Mouse (Mus musculus): ENCODE results near the gene Nrxn2. TPM values are rescaled to one million over a fixed set of nuclear protein-coding genes. Genes with fewer than 3 reads are reported as not detected.

The Nrxn2 gene
- polyA plus RNA-seq, 1 experiment from 2014 or later = 2.5 TPM

- Histone ChIP-seq H3K9ac (replicated peaks; ENCODE audit: low read depth, low read length) (no peak overlapping the region), H3K9me3 (ENCODE audit: control insufficient read depth, low read depth, low read length) (no peaks in the 10 kb centered on the region), H3K27me3 (ENCODE audit: control insufficient read depth, insufficient read depth, low read length) (peaks cover 17% of the 10 kb centered on the region; the same call in 1 of the 2 replicates), H3K4me1 (ENCODE audit: control insufficient read depth, insufficient read depth, low read length) (peaks cover 4% of the 10 kb centered on the region; the same call in 1 of the 2 replicates), H3K27ac (ENCODE audit: low read length) (no peak overlapping the region), H3K36me3 (ENCODE audit: control insufficient read depth, insufficient read depth, low read length) (no peaks in the 10 kb centered on the region), H3K4me2 (replicated peaks; ENCODE audit: low read depth, low read length) (no peak overlapping the region), H3K4me3 (ENCODE audit: low read depth, low read length) (no peak overlapping the region)
- ATAC-seq (ENCODE audit: insufficient number of reproducible peaks, insufficient read depth, low FRiP score, low read depth) = no peak
- WGBS = 80% methylated on average over 7 of the region's 7 CpGs
Observed at GRCm38 (mm10) chr19:6493219-6493618, 74.7 kb downstream of the Nrxn2 start.

- H3K27me3 ChIP-seq (ENCODE audit: control insufficient read depth, insufficient read depth, low read length) = peaks cover 25% of the 10 kb centered on the region
- no peak overlapping the region for H3K4me3 ChIP-seq (ENCODE audit: low read depth, low read length)
- H3K36me3 ChIP-seq (ENCODE audit: control insufficient read depth, insufficient read depth, low read length) = no peaks in the 10 kb centered on the region
- H3K9ac ChIP-seq (replicated peaks; ENCODE audit: low read depth, low read length) = no peak overlapping the region
- no peak overlapping the region for H3K27ac ChIP-seq (ENCODE audit: low read length)
- no peaks in the 10 kb centered on the region for H3K9me3 ChIP-seq (ENCODE audit: control insufficient read depth, low read depth, low read length)
- peaks cover 4% of the 10 kb centered on the region; the same call in 1 of the 2 replicates for H3K4me1 ChIP-seq (ENCODE audit: control insufficient read depth, insufficient read depth, low read length)
- H3K4me2 ChIP-seq (replicated peaks; ENCODE audit: low read depth, low read length) = no peak overlapping the region
- no peak for ATAC-seq (ENCODE audit: insufficient number of reproducible peaks, insufficient read depth, low FRiP score, low read depth)
- WGBS = 63% methylated on average over 6 of the region's 7 CpGs
Observed at GRCm38 (mm10) chr19:6494032-6494431, 75.5 kb downstream of the Nrxn2 start.

- WGBS = 60% methylated on average over 18 of the region's 18 CpGs
- Histone ChIP-seq H3K9me3 (ENCODE audit: control insufficient read depth, low read depth, low read length) (no peaks in the 10 kb centered on the region), H3K4me3 (ENCODE audit: low read depth, low read length) (no peak overlapping the region), H3K4me2 (replicated peaks; ENCODE audit: low read depth, low read length) (no peak overlapping the region), H3K27ac (ENCODE audit: low read length) (no peak overlapping the region), H3K9ac (replicated peaks; ENCODE audit: low read depth, low read length) (no peak overlapping the region), H3K36me3 (ENCODE audit: control insufficient read depth, insufficient read depth, low read length) (no peaks in the 10 kb centered on the region), H3K4me1 (ENCODE audit: control insufficient read depth, insufficient read depth, low read length) (peaks cover 4% of the 10 kb centered on the region; the same call in 1 of the 2 replicates), H3K27me3 (ENCODE audit: control insufficient read depth, insufficient read depth, low read length) (peaks cover 31% of the 10 kb centered on the region)
- no peak for ATAC-seq (ENCODE audit: insufficient number of reproducible peaks, insufficient read depth, low FRiP score, low read depth)
Observed at GRCm38 (mm10) chr19:6494504-6495170, 76.1 kb downstream of the Nrxn2 start.

GRCm38 (mm10) chr19:6495714-6496113 is 77.2 kb downstream of the Nrxn2 start:
- no peaks in the 10 kb centered on the region for H3K9me3 ChIP-seq (ENCODE audit: control insufficient read depth, low read depth, low read length)
- H3K36me3 ChIP-seq (ENCODE audit: control insufficient read depth, insufficient read depth, low read length) = no peaks in the 10 kb centered on the region
- 38% methylated on average over 8 of the region's 8 CpGs for WGBS
- peaks cover 4% of the 10 kb centered on the region; the same call in 1 of the 2 replicates for H3K4me1 ChIP-seq (ENCODE audit: control insufficient read depth, insufficient read depth, low read length)
- H3K27me3 ChIP-seq (ENCODE audit: control insufficient read depth, insufficient read depth, low read length) = peaks cover 35% of the 10 kb centered on the region
- H3K27ac ChIP-seq (ENCODE audit: low read length) = no peak overlapping the region
- no peak overlapping the region for H3K4me2 ChIP-seq (replicated peaks; ENCODE audit: low read depth, low read length)
- no peak overlapping the region for H3K9ac ChIP-seq (replicated peaks; ENCODE audit: low read depth, low read length)
- no peak for ATAC-seq (ENCODE audit: insufficient number of reproducible peaks, insufficient read depth, low FRiP score, low read depth)
- no peak overlapping the region for H3K4me3 ChIP-seq (ENCODE audit: low read depth, low read length)

GRCm38 (mm10) chr19:6496462-6497149 is 78.1 kb downstream of the Nrxn2 start:
- ATAC-seq (ENCODE audit: insufficient number of reproducible peaks, insufficient read depth, low FRiP score, low read depth) = no peak
- Histone ChIP-seq H3K9me3 (ENCODE audit: control insufficient read depth, low read depth, low read length) (no peaks in the 10 kb centered on the region), H3K27me3 (ENCODE audit: control insufficient read depth, insufficient read depth, low read length) (peaks cover 39% of the 10 kb centered on the region), H3K36me3 (ENCODE audit: control insufficient read depth, insufficient read depth, low read length) (no peaks in the 10 kb centered on the region), H3K9ac (replicated peaks; ENCODE audit: low read depth, low read length) (no peak overlapping the region), H3K27ac (ENCODE audit: low read length) (no peak overlapping the region), H3K4me3 (ENCODE audit: low read depth, low read length) (no peak overlapping the region), H3K4me1 (ENCODE audit: control insufficient read depth, insufficient read depth, low read length) (peaks cover 4% of the 10 kb centered on the region; the same call in 1 of the 2 replicates), H3K4me2 (replicated peaks; ENCODE audit: low read depth, low read length) (no peak overlapping the region; the same call in 1 of the 2 replicates)
- WGBS = 18% methylated on average over 6 of the region's 6 CpGs

- Histone ChIP-seq H3K36me3 (ENCODE audit: control insufficient read depth, insufficient read depth, low read length) (no peaks in the 10 kb centered on the region), H3K4me3 (ENCODE audit: low read depth, low read length) (peak overlapping the region; percentile 47), H3K4me1 (ENCODE audit: control insufficient read depth, insufficient read depth, low read length) (peaks cover 11% of the 10 kb centered on the region; the same call in 1 of the 2 replicates), H3K9ac (replicated peaks; ENCODE audit: low read depth, low read length) (peak overlapping the region; percentile 25; the same call in 1 of the 2 replicates), H3K27me3 (ENCODE audit: control insufficient read depth, insufficient read depth, low read length) (peaks cover 43% of the 10 kb centered on the region), H3K9me3 (ENCODE audit: control insufficient read depth, low read depth, low read length) (no peaks in the 10 kb centered on the region), H3K4me2 (replicated peaks; ENCODE audit: low read depth, low read length) (peak overlapping the region; percentile 87), H3K27ac (ENCODE audit: low read length) (no peak overlapping the region)
- ATAC-seq (ENCODE audit: insufficient number of reproducible peaks, insufficient read depth, low FRiP score, low read depth) = peak; percentile 19; the same call in 1 of the 2 replicates
- WGBS = 2% methylated on average over 33 of the region's 39 CpGs
Observed at GRCm38 (mm10) chr19:6497150-6497801, 78.7 kb downstream of the Nrxn2 start.

GRCm38 (mm10) chr19:6497803-6498202 is 79.3 kb downstream of the Nrxn2 start:
- H3K4me1 ChIP-seq (ENCODE audit: control insufficient read depth, insufficient read depth, low read length) = peaks cover 13% of the 10 kb centered on the region; the same call in 1 of the 2 replicates
- H3K27ac ChIP-seq (ENCODE audit: low read length) = no peak overlapping the region
- ATAC-seq (ENCODE audit: insufficient number of reproducible peaks, insufficient read depth, low FRiP score, low read depth) = no peak
- peaks cover 38% of the 10 kb centered on the region for H3K27me3 ChIP-seq (ENCODE audit: control insufficient read depth, insufficient read depth, low read length)
- H3K9me3 ChIP-seq (ENCODE audit: control insufficient read depth, low read depth, low read length) = no peaks in the 10 kb centered on the region
- no peaks in the 10 kb centered on the region for H3K36me3 ChIP-seq (ENCODE audit: control insufficient read depth, insufficient read depth, low read length)
- peak overlapping the region; percentile 25; the same call in 1 of the 2 replicates for H3K9ac ChIP-seq (replicated peaks; ENCODE audit: low read depth, low read length)
- peak overlapping the region; percentile 47 for H3K4me3 ChIP-seq (ENCODE audit: low read depth, low read length)
- 0% methylated on average over 39 of the region's 39 CpGs for WGBS
- peak overlapping the region; percentile 87 for H3K4me2 ChIP-seq (replicated peaks; ENCODE audit: low read depth, low read length)

GRCm38 (mm10) chr19:6498350-6499131 is 80.0 kb downstream of the Nrxn2 start:
- peak overlapping the region; percentile 25; the same call in 1 of the 2 replicates for H3K9ac ChIP-seq (replicated peaks; ENCODE audit: low read depth, low read length)

More at GRCm38 (mm10) chr19:6498350-6499131, 80.0 kb downstream of the Nrxn2 start:
- H3K36me3 ChIP-seq (ENCODE audit: control insufficient read depth, insufficient read depth, low read length) = no peaks in the 10 kb centered on the region
- no peak overlapping the region for H3K27ac ChIP-seq (ENCODE audit: low read length)
- no peaks in the 10 kb centered on the region for H3K9me3 ChIP-seq (ENCODE audit: control insufficient read depth, low read depth, low read length)
- ATAC-seq (ENCODE audit: insufficient number of reproducible peaks, insufficient read depth, low FRiP score, low read depth) = no peak
- H3K4me1 ChIP-seq (ENCODE audit: control insufficient read depth, insufficient read depth, low read length) = peaks cover 13% of the 10 kb centered on the region; the same call in 1 of the 2 replicates
- H3K4me3 ChIP-seq (ENCODE audit: low read depth, low read length) = peak overlapping the region; percentile 47
- H3K27me3 ChIP-seq (ENCODE audit: control insufficient read depth, insufficient read depth, low read length) = peaks cover 39% of the 10 kb centered on the region
- WGBS = 6% methylated on average over 29 of the region's 38 CpGs
- peak overlapping the region; percentile 87 for H3K4me2 ChIP-seq (replicated peaks; ENCODE audit: low read depth, low read length)

Measured in stomach, embryonic 14.5 days (tissue).